Mouse (Mus musculus): ENCODE data around the gene Cmtr1.
A peak's percentile ranks its signal among the peaks of the same experiment; 100 is the strongest.
"Not testable (repeated sequence)": the region's sequence is repeated elsewhere in the genome, so short reads cannot be mapped to it uniquely, and the experiment has no call there.

Cmtr1 gene

DNA sequence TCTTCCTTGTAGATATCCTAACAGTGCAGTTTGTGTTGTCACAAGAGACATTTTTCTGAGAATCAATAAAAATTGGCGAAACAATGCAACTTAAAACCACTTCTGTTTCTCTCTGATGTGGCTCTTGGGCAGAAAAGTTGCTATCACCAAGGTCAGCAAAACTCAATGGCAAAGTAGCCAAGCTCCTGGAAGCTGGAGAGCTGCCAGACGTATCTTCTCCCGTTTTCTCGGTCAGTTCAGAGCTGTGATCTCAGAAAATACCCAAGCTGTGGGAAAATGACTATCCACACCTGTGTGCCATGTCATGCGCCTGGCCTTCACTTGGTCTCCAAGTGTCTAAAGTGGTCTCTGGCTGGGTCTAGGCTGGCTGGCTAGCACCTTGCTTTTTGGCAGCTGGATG lies 45.5 kb downstream of the Cmtr1 start:
- DNase-seq (ENCODE audit: low read depth, low spot score) = no peak

- no peak for DNase-seq (ENCODE audit: low read depth, low spot score)
Observed at GRCm38 (mm10) chr17:29706981-29707545, 46.7 kb downstream of the Cmtr1 start.

GRCm38 (mm10) chr17:29708783-29709182 lies 48.4 kb downstream of the Cmtr1 start:
- no peak for DNase-seq (ENCODE audit: low read depth, low spot score)

DNA sequence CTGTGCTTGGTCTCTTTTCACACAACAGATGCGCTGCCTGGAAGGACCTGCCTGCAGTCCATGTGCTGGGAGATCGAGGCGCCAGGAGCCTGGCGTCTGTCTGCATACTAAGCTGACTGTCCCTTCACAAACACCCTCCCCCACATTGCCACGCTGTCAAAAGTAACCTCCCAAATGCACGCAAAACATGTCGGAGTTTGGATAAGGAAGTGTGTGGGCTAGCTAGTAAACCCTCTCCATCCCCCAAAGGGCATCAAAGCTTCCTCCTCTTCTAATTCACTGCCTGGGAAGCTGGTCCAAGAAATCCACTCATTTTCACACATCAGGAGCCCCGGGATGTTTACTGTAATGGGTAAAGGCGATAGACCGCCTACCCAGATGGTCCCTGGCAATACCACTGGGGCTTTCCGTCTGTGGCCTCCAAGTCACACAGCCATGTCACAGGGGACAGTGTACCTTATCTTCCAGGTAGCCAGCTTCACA lies 50.2 kb downstream of the Cmtr1 start:
- DNase-seq (ENCODE audit: low read depth, low spot score) = no peak

GRCm38 (mm10) chr17:29711076-29711744 lies 50.8 kb downstream of the Cmtr1 start:
- no peak for DNase-seq (ENCODE audit: low read depth, low spot score)

GRCm38 (mm10) chr17:29711745-29712431 lies 51.5 kb downstream of the Cmtr1 start:
- no peak for DNase-seq (ENCODE audit: low read depth, low spot score)

DNA sequence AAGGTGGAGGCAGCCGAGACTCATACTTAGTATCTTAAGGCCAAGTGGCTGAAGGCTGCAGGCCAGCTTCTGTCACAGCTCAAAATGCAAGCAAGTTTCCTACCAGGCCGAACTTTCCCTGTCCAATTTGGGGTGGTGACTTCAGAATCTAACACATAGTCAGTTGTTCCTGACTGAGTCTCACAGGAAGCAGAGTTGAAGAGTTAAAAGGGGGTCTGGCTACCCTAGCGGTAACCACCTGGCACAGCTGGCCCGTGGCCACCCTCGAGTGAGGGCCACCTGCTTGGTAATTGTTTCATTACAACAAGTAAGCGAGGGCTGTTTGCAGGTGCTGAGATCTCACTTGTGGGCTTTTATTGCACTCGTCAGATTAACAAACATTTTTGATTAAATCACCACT lies 52.2 kb downstream of the Cmtr1 start:
- DNase-seq (ENCODE audit: low read depth, low spot score) = no peak

- not testable (repeated sequence) for DNase-seq (ENCODE audit: low read depth, low spot score)
Observed at GRCm38 (mm10) chr17:29713734-29714133, 53.3 kb downstream of the Cmtr1 start.

GRCm38 (mm10) chr17:29716732-29717445 lies 56.5 kb downstream of the Cmtr1 start, which contains the start of gene Ccdc167:
Ccdc167 (minus strand) TSS chr17:29717044.
- DNase-seq (ENCODE audit: low read depth, low spot score) = peak; percentile 98

DNA sequence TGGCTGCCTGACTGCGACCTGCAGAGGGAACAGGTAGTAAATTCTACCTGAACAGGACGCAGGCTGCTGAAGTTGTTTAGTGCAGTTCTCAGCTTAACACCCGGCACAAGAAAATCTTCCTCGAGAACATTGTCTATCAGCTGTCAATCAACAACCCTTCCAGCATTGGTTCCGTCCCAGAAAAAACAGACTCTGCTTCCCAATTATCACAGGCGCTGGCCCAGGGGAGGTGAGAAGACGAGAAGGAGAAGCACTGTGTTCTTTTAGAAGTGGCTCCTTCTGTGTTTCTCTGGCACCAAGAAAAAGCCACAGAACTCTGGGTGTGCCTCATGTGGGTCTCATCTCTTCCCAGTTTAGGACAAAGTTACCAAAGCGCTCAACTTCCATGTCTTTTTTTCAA lies 58.3 kb downstream of the Cmtr1 start:
- DNase-seq (ENCODE audit: low read depth, low spot score) = no peak

DNA sequence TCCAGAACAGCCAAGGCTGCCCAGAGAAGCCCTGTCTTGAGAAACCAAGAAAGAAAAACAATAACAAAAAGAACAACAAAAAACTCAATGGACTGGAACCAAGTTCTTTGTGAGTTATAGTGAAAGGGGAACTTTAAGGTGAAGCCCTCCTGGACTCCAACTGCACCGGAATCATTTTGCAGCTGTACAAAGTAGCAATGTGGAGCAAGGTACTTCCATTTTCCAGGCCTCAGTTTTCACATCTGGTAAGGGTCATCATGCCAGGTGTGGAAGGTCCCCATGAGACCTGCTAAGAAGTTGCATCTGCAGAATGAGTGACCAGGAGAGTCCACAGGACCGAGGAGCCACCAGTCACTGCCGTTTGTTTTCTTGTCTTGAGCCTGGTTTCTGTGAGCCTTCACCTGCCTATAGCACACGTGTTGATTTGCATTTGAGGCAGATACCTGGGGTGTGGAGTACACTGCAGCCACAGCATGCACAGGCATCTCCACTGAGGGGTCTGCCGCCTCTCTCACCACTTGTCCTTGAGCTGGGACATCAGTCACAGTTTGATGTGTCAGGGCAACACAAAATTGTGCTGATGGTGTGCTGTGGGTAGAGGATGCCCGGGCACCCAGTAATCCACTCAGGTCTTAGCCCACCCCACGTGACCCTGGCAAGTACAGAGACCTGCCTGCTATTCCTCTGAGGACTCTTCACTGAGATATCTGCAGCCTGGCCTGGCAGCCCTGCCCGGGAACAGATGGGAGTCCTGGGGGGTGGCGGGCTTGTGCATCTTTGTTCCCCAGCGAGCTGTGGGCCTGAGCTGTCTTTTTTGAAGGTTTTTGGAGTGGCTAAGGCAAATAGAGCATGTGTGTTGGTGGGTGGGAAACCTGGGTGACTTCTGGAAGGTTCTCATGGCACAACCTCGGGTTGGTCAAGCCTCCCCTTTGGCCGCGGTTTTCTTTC lies 59.5 kb downstream of the Cmtr1 start:
- DNase-seq (ENCODE audit: low read depth, low spot score) = no peak

- DNase-seq (ENCODE audit: low read depth, low spot score) = no peak
Observed at GRCm38 (mm10) chr17:29720755-29721365, 60.5 kb downstream of the Cmtr1 start.

DNA sequence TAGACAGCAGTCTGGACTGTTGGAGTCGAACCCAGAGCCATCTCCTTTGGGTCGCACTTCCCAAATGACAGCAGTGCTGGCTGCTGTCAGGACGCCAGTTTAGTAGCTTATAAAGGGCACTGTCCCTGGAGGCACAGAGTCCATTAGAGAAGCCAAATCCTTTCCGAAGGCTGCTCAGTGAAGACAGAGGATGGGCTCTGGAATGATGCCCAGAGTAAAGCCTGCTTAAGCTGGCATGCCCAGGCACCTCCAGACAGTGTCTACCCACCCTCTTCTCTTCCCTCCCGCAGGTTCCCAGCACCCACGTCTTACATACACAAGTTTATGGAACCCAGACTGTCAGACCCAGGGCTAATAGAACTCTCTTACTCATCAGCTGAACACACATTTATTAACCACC lies 64.2 kb downstream of the Cmtr1 start:
- DNase-seq (ENCODE audit: low read depth, low spot score) = no peak

- DNase-seq (ENCODE audit: low read depth, low spot score) = no peak
Observed at GRCm38 (mm10) chr17:29725027-29725620, 64.7 kb downstream of the Cmtr1 start.

GRCm38 (mm10) chr17:29728082-29728481 lies 67.7 kb downstream of the Cmtr1 start:
- peak; percentile 54 for DNase-seq (ENCODE audit: low read depth, low spot score)

DNA sequence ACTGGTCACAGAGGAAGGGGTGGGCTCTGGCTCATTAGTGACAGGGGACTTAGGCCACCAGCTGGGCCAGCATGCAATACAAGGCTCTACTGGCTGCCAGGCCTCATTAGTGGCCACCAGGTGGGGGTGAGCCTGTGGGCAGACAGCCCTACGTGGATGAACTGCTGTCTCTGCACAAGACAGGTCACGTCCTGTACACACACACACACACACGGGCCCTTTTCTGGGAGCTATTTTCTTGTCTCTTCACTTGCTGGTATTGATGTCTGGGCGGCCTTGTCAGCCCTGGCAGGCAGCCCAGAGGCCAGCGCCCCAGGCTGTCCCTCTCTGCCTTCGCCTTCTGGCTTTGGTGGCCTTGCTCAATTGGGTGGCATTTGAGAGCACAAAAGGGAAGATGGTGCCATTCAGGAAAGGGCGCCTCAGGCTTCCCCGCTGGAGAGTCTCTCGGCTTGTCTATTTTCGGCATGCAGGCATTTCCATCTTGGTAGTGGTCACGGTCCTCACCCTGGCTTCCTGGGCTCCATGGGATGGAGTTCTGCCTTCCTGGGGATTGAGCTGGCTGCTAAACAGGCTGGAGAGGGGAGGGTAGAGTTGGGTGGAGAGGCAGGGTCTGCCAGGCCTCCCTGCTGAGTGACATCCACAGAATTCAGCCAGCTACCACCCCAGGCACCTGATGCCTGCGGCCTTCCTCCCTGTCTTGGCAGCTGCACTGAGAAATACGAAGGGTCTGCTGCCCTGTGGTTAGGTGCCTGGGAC lies 70.3 kb downstream of the Cmtr1 start:
- no peak for DNase-seq (ENCODE audit: low read depth, low spot score)

- DNase-seq (ENCODE audit: low read depth, low spot score) = no peak
Observed at GRCm38 (mm10) chr17:29731266-29731952, 71.0 kb downstream of the Cmtr1 start.

GRCm38 (mm10) chr17:29731953-29732325 lies 71.5 kb downstream of the Cmtr1 start:
- DNase-seq (ENCODE audit: low read depth, low spot score) = no peak

GRCm38 (mm10) chr17:29732522-29732921 lies 72.1 kb downstream of the Cmtr1 start:
- DNase-seq (ENCODE audit: low read depth, low spot score) = no peak

Measured in CD4-positive, CD25-positive, alpha-beta regulatory T cell, adult 2 months (primary cell).